Mouse (Mus musculus): ENCODE results near the gene Sh3glb2. TPM values are rescaled to one million over a fixed set of nuclear protein-coding genes. Genes with fewer than 3 reads are reported as not detected.

Gene Sh3glb2
- 102 TPM for polyA plus RNA-seq (2021)

GRCm38 (mm10) chr2:30358533-30359531, at the start of gene Sh3glb2:
Gene Sh3glb2 (minus strand): TSS chr2:30359337.
- ChIA-PET CTCF (interaction anchor here (1.0 kb wide), 1 partner anchor 224 kb away, joined by 3 read pairs; no protein-coding TSS in a partner anchor), POLR2A (interaction anchor here (0.8 kb wide), 1 partner anchor 53 kb away, joined by 3 read pairs; no protein-coding TSS in a partner anchor)
- in situ Hi-C loops (cut with MboI; ENCODE audit: low pct_unique_long_range_greater_than_20kb), result no loop called here
- TF ChIP-seq CTCF (IDR thresholded peaks at IDR 0.05), result no peak
- ATAC-seq, result peak; percentile 38
- no peak for DNase-seq (ENCODE audit: low read depth, low spot score)
- no peaks in the 10 kb centered on the region for H3K27me3 ChIP-seq

GRCm38 (mm10) chr2:30408452-30409100, 49.4 kb upstream of the Sh3glb2 start:
- DNase-seq (ENCODE audit: low read depth, low spot score), result no peak
- ATAC-seq, result no peak
- ChIA-PET POLR2A (no interaction called here), CTCF (no interaction called here)
- no peaks in the 10 kb centered on the region for H3K27me3 ChIP-seq
- in situ Hi-C loops (cut with MboI; ENCODE audit: low pct_unique_long_range_greater_than_20kb), result no loop called here
- no peak for TF ChIP-seq CTCF (IDR thresholded peaks at IDR 0.05)

- DNase-seq (ENCODE audit: low read depth, low spot score) (no peak), ATAC-seq (no peak)
- POLR2A ChIA-PET, result no interaction called here
- no peaks in the 10 kb centered on the region for H3K27me3 ChIP-seq
- CTCF ChIA-PET, result no interaction called here
- in situ Hi-C loops (cut with MboI; ENCODE audit: low pct_unique_long_range_greater_than_20kb), result no loop called here
- no peak for TF ChIP-seq CTCF (IDR thresholded peaks at IDR 0.05)
Observed at GRCm38 (mm10) chr2:30407778-30408177, 48.6 kb upstream of the Sh3glb2 start.

GRCm38 (mm10) chr2:30407221-30407620, 48.1 kb upstream of the Sh3glb2 start:
- ATAC-seq, result no peak
- H3K27me3 ChIP-seq, result no peaks in the 10 kb centered on the region
- CTCF ChIA-PET, result no interaction called here
- no peak for DNase-seq (ENCODE audit: low read depth, low spot score)
- no peak for TF ChIP-seq CTCF (IDR thresholded peaks at IDR 0.05)
- POLR2A ChIA-PET, result no interaction called here
- in situ Hi-C loops (cut with MboI; ENCODE audit: low pct_unique_long_range_greater_than_20kb), result no loop called here

- H3K27me3 ChIP-seq, result no peaks in the 10 kb centered on the region
- ATAC-seq (no peak), DNase-seq (ENCODE audit: low read depth, low spot score) (no peak)
- POLR2A ChIA-PET, result interaction anchor here (1.2 kb wide), 1 partner anchor 12 kb away, joined by 3 read pairs; the partner anchor contains the start of genes Crat and Ptpa
- TF ChIP-seq CTCF (IDR thresholded peaks at IDR 0.05), result no peak
- CTCF ChIA-PET, result interaction anchor here (0.6 kb wide), 1 partner anchor 523 kb away, joined by 3 read pairs; no protein-coding TSS in a partner anchor
- in situ Hi-C loops (cut with MboI; ENCODE audit: low pct_unique_long_range_greater_than_20kb), result no loop called here
Observed at GRCm38 (mm10) chr2:30403870-30404269, 44.7 kb upstream of the Sh3glb2 start.

- in situ Hi-C loops (cut with MboI; ENCODE audit: low pct_unique_long_range_greater_than_20kb), result no loop called here
- DNase-seq (ENCODE audit: low read depth, low spot score) (no peak), ATAC-seq (no peak)
- TF ChIP-seq CTCF (IDR thresholded peaks at IDR 0.05), result no peak
- ChIA-PET CTCF (interaction anchor here (1.2 kb wide), 1 partner anchor 10 kb away, joined by 3 read pairs; no protein-coding TSS in a partner anchor), POLR2A (interaction anchor here (0.7 kb wide), 1 partner anchor 9 kb away, joined by 3 read pairs; no protein-coding TSS in a partner anchor)
- no peaks in the 10 kb centered on the region for H3K27me3 ChIP-seq
Observed at GRCm38 (mm10) chr2:30402843-30403242, 43.7 kb upstream of the Sh3glb2 start.

- in situ Hi-C loops (cut with MboI; ENCODE audit: low pct_unique_long_range_greater_than_20kb), result no loop called here
- ATAC-seq (no peak), DNase-seq (ENCODE audit: low read depth, low spot score) (no peak)
- TF ChIP-seq CTCF (IDR thresholded peaks at IDR 0.05), result no peak
- ChIA-PET CTCF (interaction anchor here (1.2 kb wide), 1 partner anchor 10 kb away, joined by 3 read pairs; no protein-coding TSS in a partner anchor), POLR2A (interaction anchor here (0.7 kb wide), 1 partner anchor 9 kb away, joined by 3 read pairs; no protein-coding TSS in a partner anchor)
- H3K27me3 ChIP-seq, result no peaks in the 10 kb centered on the region
Observed at GRCm38 (mm10) chr2:30402351-30402826, 43.3 kb upstream of the Sh3glb2 start.

- POLR2A ChIA-PET, result interaction anchor here (0.9 kb wide), 1 partner anchor 9 kb away, joined by 3 read pairs; the partner anchor contains the start of gene Dolpp1
Observed at GRCm38 (mm10) chr2:30401581-30401980, 42.4 kb upstream of the Sh3glb2 start.

GRCm38 (mm10) chr2:30399191-30400171, 40.3 kb upstream of the Sh3glb2 start:
- ChIA-PET POLR2A (no interaction called here), CTCF (no interaction called here)
- TF ChIP-seq CTCF (IDR thresholded peaks at IDR 0.05), result no peak
- H3K27me3 ChIP-seq, result no peaks in the 10 kb centered on the region
- in situ Hi-C loops (cut with MboI; ENCODE audit: low pct_unique_long_range_greater_than_20kb), result no loop called here
- no peak for ATAC-seq
- DNase-seq (ENCODE audit: low read depth, low spot score), result no peak

More at GRCm38 (mm10) chr2:30401581-30401980, 42.4 kb upstream of the Sh3glb2 start:
- DNase-seq (ENCODE audit: low read depth, low spot score), result no peak
- no peak for TF ChIP-seq CTCF (IDR thresholded peaks at IDR 0.05)
- H3K27me3 ChIP-seq, result no peaks in the 10 kb centered on the region
- no peak for ATAC-seq
- CTCF ChIA-PET, result no interaction called here
- in situ Hi-C loops (cut with MboI; ENCODE audit: low pct_unique_long_range_greater_than_20kb), result no loop called here
